Mouse (Mus musculus) macrophage (primary cell): ENCODE results near the gene Rab4a. TPM values are rescaled to one million over a fixed set of nuclear protein-coding genes. Genes with fewer than 3 reads are reported as not detected.

Experiments
- H3K27ac ChIP-seq: fragments of 350-480 bp; formaldehyde crosslinking; 2 replicates; pipeline ENCODE4 v1.9.0; 2021
- H3K36me3 ChIP-seq: fragments of 350-480 bp; formaldehyde crosslinking; 2 replicates; pipeline ENCODE4 v1.9.0; 2021; ENCODE audit errors: inconsistent target
- H3K4me3 ChIP-seq: fragments of 350-480 bp; formaldehyde crosslinking; 2 replicates; pipeline ENCODE4 v1.9.0; 2021; ENCODE audit errors: inconsistent target
- H3K79me2 ChIP-seq: fragments of 350-480 bp; formaldehyde crosslinking; 2 replicates; pipeline ENCODE4 v1.9.0; 2021; ENCODE audit errors: inconsistent target
- WGBS: methylation state at CpG from one replicate; pipeline ENCODE4 v1.1.7; 2026; ENCODE audit warnings: inconsistent platforms; ENCODE audit not compliant: missing documents; 5-methylcytosine and 5-hydroxymethylcytosine counted together
- polyA plus RNA-seq: library from polyadenylated mRNA; stranded (reverse); fragments of 250-400 nt; gene quantifications from 3 replicates; pipeline ENCODE4 v1.2.4, GENCODE M21; 2018; ENCODE audit warnings: inconsistent platforms
- total RNA-seq, 78 experiments: library from RNA; depleted of rRNA; stranded (reverse); fragments of 250-400 nt; gene quantifications; 1 replicate in 9 of 78; 2 replicates in 24 of 78; 3 replicates in 43 of 78; 4 replicates in 2 of 78; pipeline ENCODE4 v1.2.4; 2018; ENCODE audit warnings: inconsistent platforms in 56 of 78

Gene Rab4a
- total RNA-seq (2018; cell fraction: chromatin; rRNA removed), result 10 to 100 TPM in 1 of 26 experiments, 1 to 10 TPM in 19, under 1 TPM in 2, not detected in 4; 0.58 to 11.0 (median 4.3) TPM
- total RNA-seq (2018; cell fraction: cytosol; rRNA removed), result 1 to 10 TPM; 1.5 to 5.9 (median 3.9) TPM
- total RNA-seq (2018; cell fraction: nucleus; rRNA removed), result 10 to 100 TPM in 1 of 26 experiments, 1 to 10 TPM in 21, under 1 TPM in 4; 0.63 to 10.3 (median 2.8) TPM
- 3.6 to 7.4 TPM (median 5.6 TPM) in 3 replicates for polyA plus RNA-seq

- 1% methylated on average over 43 of the region's 48 CpGs for WGBS
- H3K4me3 ChIP-seq, result peak within 1 kb of the TSS; percentile 49
- no peaks in the 10 kb centered on the region for H3K79me2 ChIP-seq
- no peaks in the 10 kb centered on the region for H3K36me3 ChIP-seq
- no peak within 1 kb of the TSS for H3K27ac ChIP-seq
These were observed at the start of gene Rab4a for GRCm38 (mm10) chr8:123805718-123806373. TSS of gene Rab4a (plus strand) at chr8:123805985.

GRCm38 (mm10) chr8:123756901-123757300, 48.9 kb upstream of the Rab4a start:
- WGBS, result 84% methylated on average over 8 of the region's 8 CpGs
- H3K36me3 ChIP-seq, result no peaks in the 10 kb centered on the region
- no peak overlapping the region for H3K27ac ChIP-seq
- no peak overlapping the region for H3K4me3 ChIP-seq
- H3K79me2 ChIP-seq, result no peaks in the 10 kb centered on the region

- 85% methylated on average over 1 of the region's 1 CpGs for WGBS
- no peaks in the 10 kb centered on the region for H3K36me3 ChIP-seq
- H3K27ac ChIP-seq, result no peak overlapping the region
- H3K4me3 ChIP-seq, result no peak overlapping the region
- H3K79me2 ChIP-seq, result no peaks in the 10 kb centered on the region
These were observed 46.9 kb upstream of the Rab4a start for GRCm38 (mm10) chr8:123758935-123759334.

DNA sequence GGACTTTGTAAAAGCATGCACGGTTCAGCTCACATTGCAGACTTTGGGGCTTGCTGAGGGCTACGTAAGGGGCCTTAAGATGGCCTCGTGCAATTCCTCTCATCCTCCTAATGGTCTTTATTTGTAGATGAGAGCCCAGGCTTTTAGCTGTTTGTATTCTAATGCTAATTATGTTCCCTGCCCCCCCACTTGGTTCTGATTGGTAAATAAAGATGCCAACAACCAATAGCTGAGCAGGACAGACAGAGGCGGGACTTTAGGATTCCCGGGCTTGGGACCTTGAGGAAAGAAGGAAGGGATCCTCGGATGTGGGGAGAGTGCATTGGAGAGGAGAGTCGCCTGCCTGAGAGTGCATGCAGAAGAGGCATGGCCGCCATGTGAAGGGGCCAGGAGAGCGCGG, 45.9 kb upstream of the Rab4a start:
- H3K4me3 ChIP-seq, result no peak overlapping the region
- H3K36me3 ChIP-seq, result no peaks in the 10 kb centered on the region
- H3K27ac ChIP-seq, result no peak overlapping the region
- WGBS, result 55% methylated on average over 10 of the region's 10 CpGs
- no peaks in the 10 kb centered on the region for H3K79me2 ChIP-seq

- Histone ChIP-seq H3K36me3 (no peaks in the 10 kb centered on the region), H3K4me3 (no peak overlapping the region), H3K79me2 (no peaks in the 10 kb centered on the region), H3K27ac (no peak overlapping the region)
- WGBS, result 89% methylated on average over 5 of the region's 5 CpGs
These were observed 45.2 kb upstream of the Rab4a start for GRCm38 (mm10) chr8:123760579-123760978.

GRCm38 (mm10) chr8:123761266-123761882, 44.4 kb upstream of the Rab4a start:
- Histone ChIP-seq H3K27ac (no peak overlapping the region), H3K4me3 (no peak overlapping the region), H3K79me2 (no peaks in the 10 kb centered on the region), H3K36me3 (no peaks in the 10 kb centered on the region)
- 73% methylated on average over 8 of the region's 12 CpGs for WGBS

GRCm38 (mm10) chr8:123761883-123762270, 43.9 kb upstream of the Rab4a start:
- 76% methylated on average over 4 of the region's 4 CpGs for WGBS
- H3K27ac ChIP-seq, result no peak overlapping the region

GRCm38 (mm10) chr8:123763355-123763754, 42.4 kb upstream of the Rab4a start:
- Histone ChIP-seq H3K4me3 (no peak overlapping the region), H3K27ac (no peak overlapping the region), H3K36me3 (no peaks in the 10 kb centered on the region), H3K79me2 (no peaks in the 10 kb centered on the region)
- 30% methylated on average over 7 of the region's 7 CpGs for WGBS

More at GRCm38 (mm10) chr8:123761883-123762270, 43.9 kb upstream of the Rab4a start:
- Histone ChIP-seq H3K79me2 (no peaks in the 10 kb centered on the region), H3K4me3 (no peak overlapping the region), H3K36me3 (no peaks in the 10 kb centered on the region)

DNA sequence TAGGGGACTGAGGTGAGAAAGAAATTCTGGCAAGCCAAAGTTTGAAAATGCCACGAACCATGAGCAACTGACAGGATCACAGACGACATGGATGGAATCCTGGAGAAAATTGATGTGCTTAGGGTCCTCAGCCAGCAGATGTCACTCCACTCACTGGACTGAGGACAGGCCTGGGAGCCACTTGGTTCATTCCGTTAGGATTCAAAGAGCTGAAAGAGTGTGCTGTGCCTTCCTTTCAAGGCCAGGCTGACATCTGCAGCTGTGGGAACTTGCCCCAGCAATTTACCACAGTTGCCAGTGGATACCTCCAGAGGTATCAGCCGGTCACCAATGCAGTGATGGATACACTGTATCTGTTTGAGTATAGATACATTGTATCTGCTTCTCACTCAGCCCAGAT, 41.1 kb upstream of the Rab4a start:
- Histone ChIP-seq H3K4me3 (no peak overlapping the region), H3K36me3 (no peaks in the 10 kb centered on the region), H3K79me2 (no peaks in the 10 kb centered on the region), H3K27ac (no peak overlapping the region)
- 80% methylated on average over 4 of the region's 4 CpGs for WGBS

GRCm38 (mm10) chr8:123766516-123766915, 39.3 kb upstream of the Rab4a start:
- Histone ChIP-seq H3K27ac (no peak overlapping the region), H3K4me3 (no peak overlapping the region), H3K36me3 (no peaks in the 10 kb centered on the region), H3K79me2 (no peaks in the 10 kb centered on the region)
- 95% methylated on average over 4 of the region's 4 CpGs for WGBS

GRCm38 (mm10) chr8:123767874-123768273, 37.9 kb upstream of the Rab4a start:
- no peak overlapping the region for H3K4me3 ChIP-seq
- no peak overlapping the region for H3K27ac ChIP-seq
- WGBS, result 90% methylated on average over 8 of the region's 8 CpGs
- H3K79me2 ChIP-seq, result no peaks in the 10 kb centered on the region
- no peaks in the 10 kb centered on the region for H3K36me3 ChIP-seq

DNA sequence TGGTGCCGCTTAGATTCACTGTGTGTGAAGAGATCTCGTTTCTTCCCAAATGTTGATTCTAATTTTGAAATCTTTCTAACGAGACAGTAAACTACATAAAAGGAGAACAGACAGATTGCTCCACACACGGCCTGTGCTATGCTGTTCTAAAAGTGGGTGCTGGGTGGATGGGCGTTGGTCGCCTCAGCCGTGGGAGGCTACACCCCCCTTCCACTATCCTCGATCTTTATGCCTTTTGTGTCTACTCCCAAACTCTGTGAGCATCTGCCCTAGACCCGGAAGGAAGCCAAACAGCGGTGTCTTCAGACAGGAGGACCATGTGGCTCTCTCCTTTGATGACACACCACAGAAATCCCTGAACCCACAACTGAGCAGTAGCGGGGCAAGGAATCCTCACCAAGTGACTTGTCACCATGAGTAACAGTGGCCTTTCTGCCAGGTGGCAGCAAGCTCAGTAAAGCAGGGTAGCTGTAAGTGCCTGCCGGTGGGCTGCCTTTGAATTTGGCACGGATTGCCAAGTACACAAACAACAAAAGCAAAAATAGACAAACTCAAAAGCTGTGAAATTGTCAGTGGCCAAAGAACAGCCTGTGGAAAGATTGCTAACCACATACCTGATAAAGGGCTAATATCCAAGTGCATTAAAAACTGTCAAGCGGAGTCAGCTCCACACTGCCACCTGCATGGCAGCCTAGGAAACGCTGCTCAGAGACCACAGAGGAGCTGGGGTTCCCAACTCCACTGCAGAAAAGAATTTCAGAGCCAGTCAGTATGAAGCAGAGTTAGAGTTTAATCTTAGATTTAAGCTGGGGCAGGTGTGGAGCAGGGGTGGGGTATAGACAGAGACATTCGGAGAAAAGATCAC, 37.1 kb upstream of the Rab4a start:
- no peaks in the 10 kb centered on the region for H3K36me3 ChIP-seq
- no peak overlapping the region for H3K4me3 ChIP-seq
- no peak overlapping the region for H3K27ac ChIP-seq
- H3K79me2 ChIP-seq, result no peaks in the 10 kb centered on the region
- 55% methylated on average over 15 of the region's 16 CpGs for WGBS

DNA sequence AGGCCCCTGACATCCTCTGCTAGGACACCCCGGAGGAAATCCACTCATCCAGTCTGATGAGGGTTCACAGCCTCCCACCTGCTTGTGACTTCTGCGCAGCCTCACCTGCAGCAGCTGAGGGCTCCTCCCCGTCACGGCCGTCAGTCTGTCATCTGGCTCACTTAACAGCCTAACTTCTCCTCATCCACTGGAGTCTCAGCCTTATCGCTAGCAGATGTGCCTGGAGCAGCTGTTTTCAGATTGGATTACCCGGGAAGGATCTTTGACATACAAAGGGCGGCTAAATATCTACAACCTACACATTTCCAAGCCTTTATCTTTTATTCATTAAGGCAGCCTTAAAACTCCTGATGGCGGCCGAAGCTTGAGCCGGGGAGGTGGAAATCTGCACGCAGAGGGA, 32.3 kb upstream of the Rab4a start:
- no peak overlapping the region for H3K27ac ChIP-seq
- WGBS, result 93% methylated on average over 12 of the region's 12 CpGs
- H3K36me3 ChIP-seq, result no peaks in the 10 kb centered on the region
- no peak overlapping the region for H3K4me3 ChIP-seq
- no peaks in the 10 kb centered on the region for H3K79me2 ChIP-seq

GRCm38 (mm10) chr8:123774491-123774890, 31.3 kb upstream of the Rab4a start:
- Histone ChIP-seq H3K36me3 (no peaks in the 10 kb centered on the region), H3K27ac (no peak overlapping the region), H3K79me2 (no peaks in the 10 kb centered on the region), H3K4me3 (no peak overlapping the region)
- 100% methylated on average over 1 of the region's 1 CpGs for WGBS
